Mouse (Mus musculus): ENCODE data around the gene Pde2a. TPM values are rescaled to one million over a fixed set of nuclear protein-coding genes. Genes with fewer than 3 reads are reported as not detected.

The Pde2a gene
- total RNA-seq, 2 experiments from 2014 or later = 60.7 to 61.2 TPM

DNA sequence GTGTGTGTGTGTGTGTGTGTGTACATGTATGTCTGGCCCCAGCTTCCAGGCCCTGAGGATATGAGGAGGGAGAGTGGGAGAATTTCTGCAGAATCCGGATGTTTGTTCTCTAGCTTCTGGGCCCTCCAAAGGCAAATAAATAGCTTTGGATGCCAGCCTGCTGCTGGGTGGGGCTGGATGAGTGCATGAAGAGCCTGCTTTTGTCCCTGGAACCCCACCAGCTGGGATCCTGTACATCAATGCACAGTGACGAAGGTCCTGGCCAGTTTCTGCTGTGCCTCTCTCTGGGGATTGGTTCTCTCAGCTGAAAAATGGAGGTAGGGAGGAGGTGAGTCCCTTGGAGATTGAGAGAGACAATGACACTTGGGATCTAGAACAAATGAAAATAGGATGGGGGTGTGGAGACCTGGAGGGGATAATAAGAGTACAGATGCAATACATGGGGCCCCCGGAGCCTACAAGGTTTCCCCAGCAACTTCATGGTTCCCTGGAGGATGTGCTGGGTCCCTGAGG is 50.5 kb downstream of the Pde2a start:
- no peak for DNase-seq (ENCODE audit: low spot score in 2 of 2)

DNA sequence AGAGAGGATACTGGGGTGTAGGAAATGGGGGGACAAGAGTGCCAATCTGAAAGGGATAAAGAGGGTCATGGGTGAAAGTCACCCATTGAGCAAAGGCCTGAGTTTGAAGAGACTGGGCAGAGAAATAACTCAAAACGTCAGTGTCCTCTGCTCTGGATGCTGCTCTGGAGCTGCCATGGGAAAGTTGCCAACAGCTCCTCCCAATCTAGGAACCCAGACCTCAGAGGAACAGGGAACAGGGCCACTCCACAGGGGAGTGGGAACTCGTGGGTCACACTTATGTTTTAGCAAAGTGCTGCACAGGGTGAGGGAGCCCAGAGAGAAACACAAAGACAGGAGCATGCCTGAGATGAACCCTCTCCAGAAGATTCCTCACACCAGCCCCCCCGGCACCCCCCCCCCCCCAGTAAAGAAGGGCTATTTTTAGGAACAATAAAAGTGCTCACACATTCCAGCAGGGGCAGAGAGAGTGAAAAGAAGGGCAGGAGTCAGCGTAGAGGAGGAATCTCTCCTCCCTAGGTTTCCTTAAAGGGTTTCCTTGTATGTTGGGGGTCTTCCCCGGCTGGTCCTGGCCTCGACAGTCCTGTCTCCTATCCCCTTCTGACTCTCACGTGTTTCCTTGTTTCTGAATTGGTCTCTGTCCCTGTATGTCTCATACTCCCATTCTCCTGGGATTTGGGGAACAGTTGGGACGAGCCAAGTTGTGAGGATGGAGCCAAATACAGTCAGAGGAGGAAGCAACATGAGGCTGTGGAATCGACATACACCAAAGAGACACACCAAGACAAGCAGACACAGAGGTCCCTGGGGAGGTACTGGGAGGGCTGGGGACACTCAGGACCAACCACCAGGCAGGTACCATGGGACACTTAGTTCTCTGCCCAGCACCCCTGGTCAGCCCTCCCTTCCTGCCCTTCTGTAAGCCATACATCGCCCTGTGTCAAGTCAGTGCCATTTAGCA is 51.4 kb downstream of the Pde2a start:
- DNase-seq (ENCODE audit: low spot score in 2 of 2) = no peak

DNA sequence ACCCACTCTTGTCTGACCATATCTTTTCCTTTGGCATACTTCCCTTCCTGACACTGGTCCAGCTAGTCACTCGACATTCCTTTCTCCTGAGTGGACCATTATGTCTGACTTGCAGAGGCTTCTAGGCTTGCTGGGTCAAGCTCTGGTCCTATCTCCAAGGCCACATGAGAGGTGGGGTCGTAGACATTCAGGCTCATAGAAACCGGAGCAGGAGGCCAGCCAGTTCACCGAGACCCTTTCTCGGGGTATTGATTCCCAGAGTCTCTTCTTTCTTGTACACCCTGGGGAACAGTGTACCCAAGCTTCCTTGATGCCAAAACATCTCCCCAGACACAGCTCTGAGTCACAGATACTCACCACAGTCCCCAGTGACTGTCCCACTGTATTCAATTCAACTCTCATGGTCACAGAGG is 52.9 kb downstream of the Pde2a start:
- no peak for DNase-seq (ENCODE audit: low spot score in 2 of 2)

- no peak for DNase-seq (ENCODE audit: low spot score in 2 of 2)
Observed at GRCm38 (mm10) chr7:101476028-101476427, 54.5 kb downstream of the Pde2a start.

DNA sequence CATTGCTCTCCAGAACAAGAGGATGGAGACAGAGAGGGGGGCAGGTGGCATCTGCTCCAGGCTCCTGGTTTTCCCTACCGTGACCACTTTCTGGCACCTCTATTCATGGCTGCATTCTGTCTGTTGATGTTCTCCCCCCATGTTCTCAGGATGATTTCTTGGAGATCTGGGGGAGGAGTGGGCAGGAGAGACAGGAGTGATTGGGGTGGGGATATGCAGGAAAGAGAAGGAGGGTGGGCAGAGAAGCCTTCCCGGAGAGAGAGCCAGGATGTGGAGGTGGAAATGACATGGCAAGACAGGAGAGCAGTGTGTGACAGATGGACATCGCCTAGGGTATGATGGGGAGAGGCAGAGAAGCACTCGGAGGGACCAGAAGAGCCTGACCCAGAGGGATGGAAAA is 55.0 kb downstream of the Pde2a start:
- DNase-seq (ENCODE audit: low spot score in 2 of 2) = no peak

GRCm38 (mm10) chr7:101477200-101477599 is 55.7 kb downstream of the Pde2a start:
- no peak for DNase-seq (ENCODE audit: low spot score in 2 of 2)

DNA sequence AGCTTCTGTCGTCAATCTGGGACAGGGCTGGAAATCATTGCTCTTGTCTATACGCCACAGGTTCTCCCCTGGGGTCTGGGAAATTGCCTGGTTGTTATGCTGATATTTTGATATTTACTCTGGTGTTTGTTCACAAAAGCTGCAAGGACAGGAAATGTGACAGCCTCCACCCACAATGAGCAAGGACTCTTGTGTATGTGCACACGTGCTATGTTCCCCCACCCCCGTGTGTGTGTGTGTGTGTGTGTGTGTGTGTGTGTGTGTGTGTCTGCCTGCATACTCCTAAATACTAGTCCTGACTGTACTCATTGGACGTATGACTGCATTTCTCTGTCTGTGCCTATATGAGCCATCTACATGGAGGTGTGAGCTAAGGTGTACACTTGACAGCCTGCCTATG is 56.6 kb downstream of the Pde2a start:
- no peak for DNase-seq (ENCODE audit: low spot score in 2 of 2)

DNA sequence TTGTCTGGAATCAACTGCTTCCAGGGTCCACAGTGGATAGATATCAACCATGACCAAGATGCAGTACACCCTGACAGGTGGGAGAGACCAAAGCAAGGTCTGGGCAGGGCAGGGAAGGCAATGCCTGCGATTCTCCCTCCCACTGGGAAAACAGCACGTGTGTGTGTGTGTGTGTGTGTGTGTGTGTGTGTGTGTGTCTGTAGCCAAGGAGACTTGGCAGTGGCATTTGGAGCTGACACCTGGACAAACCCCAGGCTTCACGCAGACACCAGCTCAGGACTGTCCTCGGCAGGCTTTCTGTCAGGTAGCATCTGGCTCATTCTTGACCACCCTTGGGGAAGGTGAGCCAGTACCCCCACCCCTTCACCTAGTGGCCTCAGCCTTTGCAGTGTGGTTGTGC is 58.4 kb downstream of the Pde2a start:
- DNase-seq (ENCODE audit: low spot score in 2 of 2) = no peak

GRCm38 (mm10) chr7:101480671-101481070 is 59.2 kb downstream of the Pde2a start:
- DNase-seq (ENCODE audit: low spot score in 2 of 2) = no peak

- no peak for DNase-seq (ENCODE audit: low spot score in 2 of 2)
Observed at GRCm38 (mm10) chr7:101481872-101482498, 60.5 kb downstream of the Pde2a start.

DNA sequence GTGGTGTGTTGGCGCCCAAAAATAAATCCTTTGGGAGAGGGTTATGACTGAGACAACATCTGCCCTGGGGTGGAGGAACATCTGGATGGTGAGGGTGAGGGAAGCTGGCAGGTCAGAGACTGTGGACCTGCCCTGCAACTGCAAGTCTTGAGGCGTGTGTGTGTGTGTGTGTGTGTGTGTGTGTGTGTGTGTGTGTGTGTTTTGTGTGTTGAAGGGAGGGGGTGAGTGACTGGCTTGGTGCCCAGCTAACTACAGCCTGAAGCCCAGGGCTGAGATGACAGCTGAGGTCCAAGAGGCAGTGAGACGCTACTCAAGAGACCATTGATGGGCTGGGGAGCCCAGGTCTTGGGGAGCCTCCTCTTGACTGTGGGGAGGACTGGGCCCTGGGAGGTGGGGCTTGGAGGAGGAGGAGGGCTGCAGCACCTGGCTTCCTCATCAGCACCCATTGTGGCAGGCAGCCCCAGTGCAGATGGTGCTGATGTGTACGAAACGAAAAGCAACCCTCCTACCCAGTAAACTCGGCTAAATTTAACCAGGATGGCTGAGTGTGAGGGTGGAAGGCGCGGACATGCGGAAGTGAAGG is 61.1 kb downstream of the Pde2a start:
- no peak for DNase-seq (ENCODE audit: low spot score in 2 of 2)

- no peak for DNase-seq (ENCODE audit: low spot score in 2 of 2)
Observed at GRCm38 (mm10) chr7:101483498-101484115, 62.1 kb downstream of the Pde2a start.

GRCm38 (mm10) chr7:101487102-101487501 is 65.6 kb downstream of the Pde2a start:
- no peak for DNase-seq (ENCODE audit: low spot score in 2 of 2)

GRCm38 (mm10) chr7:101490952-101491351 is 69.5 kb downstream of the Pde2a start:
- DNase-seq (ENCODE audit: low spot score in 2 of 2) = no peak

- no peak for DNase-seq (ENCODE audit: low spot score in 2 of 2)
Observed at GRCm38 (mm10) chr7:101498385-101498784, 76.9 kb downstream of the Pde2a start.

- DNase-seq (ENCODE audit: low spot score in 2 of 2) = no peak
Observed at GRCm38 (mm10) chr7:101499251-101499650, 77.8 kb downstream of the Pde2a start.

DNA sequence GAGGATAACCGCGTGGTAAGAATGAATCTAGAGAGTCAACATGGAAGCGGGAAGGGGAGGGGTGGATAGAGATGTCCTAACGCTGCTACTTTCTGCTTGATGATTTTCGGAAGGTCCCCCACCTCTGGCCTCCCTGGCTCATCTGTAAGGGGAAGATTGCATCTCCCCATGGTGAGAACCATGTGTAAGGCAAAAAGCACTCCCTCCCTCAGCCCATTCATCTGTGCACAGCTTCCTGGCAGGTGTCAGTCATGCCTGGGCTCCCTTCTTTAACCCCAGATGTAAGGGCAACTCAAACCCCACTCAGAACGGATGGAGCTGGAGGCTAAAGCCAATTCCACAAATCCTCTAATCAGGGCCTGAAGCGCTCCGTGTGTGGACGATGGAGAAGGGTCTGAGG is 78.2 kb downstream of the Pde2a start:
- no peak for DNase-seq (ENCODE audit: low spot score in 2 of 2)

- no peak for DNase-seq (ENCODE audit: low spot score in 2 of 2)
Observed at GRCm38 (mm10) chr7:101501236-101501635, 79.7 kb downstream of the Pde2a start.

DNA sequence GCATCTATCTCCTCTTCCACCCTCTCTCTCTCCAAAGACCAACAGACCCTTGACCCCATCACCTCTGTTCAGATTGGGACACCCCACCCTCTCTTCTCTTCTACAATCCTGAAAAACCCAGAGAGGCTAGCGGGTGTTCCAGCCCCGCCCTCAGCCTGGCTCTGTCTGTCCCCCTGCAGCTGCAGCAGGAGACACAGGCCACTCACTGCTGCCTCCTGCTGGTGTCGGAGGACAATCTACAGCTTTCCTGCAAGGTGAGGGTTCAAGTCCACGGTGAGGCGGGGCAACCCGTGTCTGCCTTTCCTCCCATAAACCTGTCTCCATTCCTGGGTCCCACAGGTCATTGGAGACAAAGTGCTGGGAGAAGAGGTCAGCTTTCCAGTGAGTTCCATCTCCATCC is 80.2 kb downstream of the Pde2a start:
- DNase-seq (ENCODE audit: low spot score in 2 of 2) = no peak

GRCm38 (mm10) chr7:101503351-101503750 is 81.9 kb downstream of the Pde2a start:
- DNase-seq (ENCODE audit: low spot score in 2 of 2) = peak in 1 of 2 experiments; percentile 57

- DNase-seq (ENCODE audit: low spot score in 2 of 2) = no peak
Observed at GRCm38 (mm10) chr7:101503803-101504202, 82.3 kb downstream of the Pde2a start.

Data from gastrocnemius, postnatal 4 days (tissue).